Mouse (Mus musculus): Measurements from ENCODE around the gene Adgrg3. TPM values are rescaled to one million over a fixed set of nuclear protein-coding genes. Genes with fewer than 3 reads are reported as not detected.

Adgrg3 gene
- 0.51 TPM for polyA plus RNA-seq (2014; fragmentation: Illumina TruSeq; extraction: RNeasy Lipid Tissue Mini Kit (QIAGEN cat#74804))

DNA sequence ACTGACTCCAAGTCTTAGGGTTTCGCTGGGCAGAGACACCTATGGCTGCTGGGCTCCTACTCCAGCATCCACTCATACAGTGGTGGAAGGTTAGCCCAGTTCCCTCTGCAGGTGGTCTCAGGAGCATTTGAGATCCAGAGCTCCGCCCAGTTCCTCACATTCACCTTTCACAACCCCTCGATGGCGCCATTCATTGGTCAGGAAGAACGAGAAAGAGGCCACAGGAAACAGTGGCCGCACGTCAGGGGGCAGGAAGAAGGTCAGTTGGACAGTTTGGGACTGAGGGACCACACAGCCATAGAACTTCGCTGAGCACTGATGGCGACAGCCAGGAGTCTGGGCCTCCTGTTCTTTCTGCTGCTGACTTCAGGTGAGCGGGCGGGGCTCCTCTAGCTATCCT, at the start of gene Adgrg3:
Gene Adgrg3, plus strand, starts transcription at position 242 of the 400 bp plus-strand sequence.

DNA sequence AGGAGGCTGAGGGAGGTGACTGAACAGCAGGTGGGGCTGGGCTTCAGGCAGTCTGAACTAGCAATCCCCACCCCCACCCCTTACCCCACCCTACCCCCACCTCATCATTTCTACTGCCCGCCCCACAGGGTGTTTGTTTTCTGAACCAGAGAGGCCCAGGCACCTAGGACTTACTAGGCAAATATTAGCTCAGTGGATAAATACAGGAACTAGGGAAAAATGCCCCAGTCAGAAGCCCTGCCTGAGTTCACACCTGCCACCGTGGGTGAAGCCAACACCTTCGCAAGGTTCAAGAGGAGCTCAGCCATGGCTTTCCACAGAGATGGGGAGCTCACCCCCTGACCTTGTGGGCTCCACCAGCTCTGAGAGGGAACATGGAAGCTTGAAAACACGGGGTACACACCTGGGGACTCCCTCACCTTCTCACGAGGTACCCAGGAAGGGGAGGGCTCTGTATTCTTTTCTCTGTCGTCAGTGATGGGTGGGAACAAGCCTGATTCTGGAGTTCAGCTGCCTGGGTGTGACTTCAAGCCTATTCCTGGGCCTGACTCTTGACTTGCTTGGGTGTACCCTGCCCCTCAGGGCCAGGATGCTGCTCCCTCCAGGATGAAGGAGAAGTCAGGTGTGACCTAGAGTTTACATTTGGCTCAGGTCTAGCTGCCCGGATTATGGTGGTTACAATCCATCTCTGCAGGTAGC, 42.9 kb upstream of the Adgrg3 start, which contains the start of gene Adgrg1:
Gene Adgrg1, plus strand, starts transcription at position 285 of the 699 bp plus-strand sequence.

DNA sequence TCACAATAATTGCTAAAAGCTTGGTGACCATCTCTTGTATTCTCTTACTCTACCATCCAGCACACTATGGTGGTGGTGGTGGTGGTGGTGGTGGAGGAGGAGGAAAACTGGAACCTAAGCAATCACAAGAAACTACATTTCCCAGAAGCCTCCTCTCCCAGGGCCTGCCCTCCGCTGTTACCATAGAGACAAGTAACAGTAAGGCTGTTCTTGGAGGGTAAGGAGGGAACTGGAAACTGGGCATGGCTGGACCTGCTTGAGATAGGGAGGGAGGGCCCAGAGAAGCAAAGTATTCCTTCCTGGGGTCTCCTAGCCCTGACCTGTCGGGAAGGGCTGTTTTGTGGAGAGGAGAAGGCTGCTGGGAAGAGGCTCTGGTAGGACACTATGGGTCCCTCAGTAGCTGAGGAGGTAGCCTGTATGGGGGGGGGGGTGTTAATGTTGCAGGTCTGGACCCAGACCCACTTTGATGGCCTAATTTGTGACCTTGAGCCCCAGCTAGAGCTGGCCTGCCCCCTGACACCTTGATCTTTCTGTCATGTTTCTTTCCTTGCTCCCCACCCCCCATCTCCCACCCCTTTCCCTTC, 37.5 kb downstream of the Adgrg3 start, which contains the start of gene Drc7:
Gene Drc7, plus strand, starts transcription at position 177 of the 584 bp plus-strand sequence.

DNA sequence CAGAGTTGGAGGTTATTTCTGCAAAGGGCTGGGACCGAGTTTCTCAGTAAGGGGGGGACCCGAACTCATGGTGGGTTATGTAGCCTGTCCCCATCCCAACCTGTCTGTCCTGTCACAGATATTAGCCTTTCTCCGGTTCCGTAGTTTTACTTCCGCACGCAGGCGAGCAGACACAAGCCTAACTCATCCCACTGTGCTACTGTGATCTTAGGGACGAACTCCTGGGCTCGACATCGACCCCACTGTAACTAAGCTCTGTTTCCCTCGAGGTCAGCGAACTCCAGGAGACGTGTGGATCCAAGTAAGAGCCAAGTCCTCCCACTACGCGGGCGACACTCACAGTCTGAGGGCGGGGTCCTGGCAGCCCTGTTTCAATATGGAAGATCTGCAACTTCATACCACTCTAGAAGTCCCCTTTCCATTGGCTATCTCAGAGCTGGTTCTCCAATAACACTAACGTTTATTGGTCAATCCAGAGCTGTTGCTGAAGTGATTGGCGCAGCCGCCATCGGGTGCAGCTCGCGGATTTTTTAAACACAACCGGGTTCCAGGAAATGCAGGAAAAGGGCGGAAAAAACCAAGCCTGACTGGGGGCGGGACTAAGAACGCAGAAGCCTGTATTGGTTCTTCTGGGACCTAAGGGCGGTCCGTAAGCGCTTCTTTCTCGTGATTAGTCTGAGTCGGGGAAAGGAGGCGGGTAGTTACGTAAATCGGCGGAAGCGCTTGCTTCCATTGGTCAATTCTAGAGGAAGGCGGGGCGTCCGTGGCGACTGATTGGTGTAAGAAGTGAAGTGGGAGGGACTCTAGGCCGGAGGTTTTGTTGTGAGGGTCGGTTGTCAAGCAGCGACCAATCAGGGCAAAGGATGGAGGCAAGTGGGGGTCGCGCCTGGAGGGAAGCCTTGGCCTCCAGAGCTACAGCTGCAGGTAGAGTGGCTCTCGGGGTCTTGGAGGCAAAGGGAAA, 63.2 kb downstream of the Adgrg3 start, which contains the start of gene Katnb1:
Gene Katnb1, plus strand, starts transcription at position 806 of the 961 bp plus-strand sequence.

Other genes with a start within 250 kb of the Adgrg3 start
- gene Cx3cl1, start 245.7 kb upstream of the Adgrg3 start, polyA plus RNA-seq (2014; fragmentation: Illumina TruSeq; extraction: RNeasy Lipid Tissue Mini Kit (QIAGEN cat#74804)) = 0.68 TPM
- not detected for gene Ccl17, start 207.2 kb upstream of the Adgrg3 start, polyA plus RNA-seq (2014; fragmentation: Illumina TruSeq; extraction: RNeasy Lipid Tissue Mini Kit (QIAGEN cat#74804))
- 5.0 TPM for gene Coq9, start 179.4 kb upstream of the Adgrg3 start, polyA plus RNA-seq (2014; fragmentation: Illumina TruSeq; extraction: RNeasy Lipid Tissue Mini Kit (QIAGEN cat#74804))
- 1.9 TPM for gene Ciapin1, start 179.3 kb upstream of the Adgrg3 start, polyA plus RNA-seq (2014; fragmentation: Illumina TruSeq; extraction: RNeasy Lipid Tissue Mini Kit (QIAGEN cat#74804))
- gene Polr2c, start 160.2 kb upstream of the Adgrg3 start, polyA plus RNA-seq (2014; fragmentation: Illumina TruSeq; extraction: RNeasy Lipid Tissue Mini Kit (QIAGEN cat#74804)) = 2.4 TPM
- 1.4 TPM for gene Dok4, start 141.4 kb upstream of the Adgrg3 start, polyA plus RNA-seq (2014; fragmentation: Illumina TruSeq; extraction: RNeasy Lipid Tissue Mini Kit (QIAGEN cat#74804))
- gene Ccdc102a, start 99.6 kb upstream of the Adgrg3 start, polyA plus RNA-seq (2014; fragmentation: Illumina TruSeq; extraction: RNeasy Lipid Tissue Mini Kit (QIAGEN cat#74804)) = 0.31 TPM
- gene Adgrg5, start 94.0 kb upstream of the Adgrg3 start, polyA plus RNA-seq (2014; fragmentation: Illumina TruSeq; extraction: RNeasy Lipid Tissue Mini Kit (QIAGEN cat#74804)) = not detected
- gene Adgrg1, start 42.9 kb upstream of the Adgrg3 start, polyA plus RNA-seq (2014; fragmentation: Illumina TruSeq; extraction: RNeasy Lipid Tissue Mini Kit (QIAGEN cat#74804)) = 9.6 TPM
- gene Drc7, start 37.4 kb downstream of the Adgrg3 start, polyA plus RNA-seq (2014; fragmentation: Illumina TruSeq; extraction: RNeasy Lipid Tissue Mini Kit (QIAGEN cat#74804)) = 0.46 TPM
- not detected for gene Katnb1, start 63.5 kb downstream of the Adgrg3 start, polyA plus RNA-seq (2014; fragmentation: Illumina TruSeq; extraction: RNeasy Lipid Tissue Mini Kit (QIAGEN cat#74804))
- 1.9 TPM for gene Kifc3, start 185.1 kb downstream of the Adgrg3 start, polyA plus RNA-seq (2014; fragmentation: Illumina TruSeq; extraction: RNeasy Lipid Tissue Mini Kit (QIAGEN cat#74804))